Mouse (Mus musculus): ENCODE measurements around the gene Pef1. TPM values are rescaled to one million over a fixed set of nuclear protein-coding genes. Genes with fewer than 3 reads are reported as not detected.

The Pef1 gene
- total RNA-seq (2021) (10 to 100 TPM; 80.3 to 82.6 TPM), polyA plus RNA-seq (2012; rRNA removed) (180 and 181 TPM in 2 replicates)
- long read RNA-seq, transcript Pef1-201 (5 exons, 1,551 nt) = major isoform, 65 of 70 reads
- long read RNA-seq, partial matches to known transcripts = 3 of 70 reads
- long read RNA-seq, other reads (novel, unspliced or antisense) = 2 of 70 reads

- no peak for DNase-seq
Measured at GRCm38 (mm10) chr4:130102111-130102651, at the start of gene Pef1. Gene Pef1 (plus strand): TSS chr4:130102558.

GRCm38 (mm10) chr4:130053111-130053510 is 49.2 kb upstream of the Pef1 start:
- peak; percentile 68 for DNase-seq

DNA sequence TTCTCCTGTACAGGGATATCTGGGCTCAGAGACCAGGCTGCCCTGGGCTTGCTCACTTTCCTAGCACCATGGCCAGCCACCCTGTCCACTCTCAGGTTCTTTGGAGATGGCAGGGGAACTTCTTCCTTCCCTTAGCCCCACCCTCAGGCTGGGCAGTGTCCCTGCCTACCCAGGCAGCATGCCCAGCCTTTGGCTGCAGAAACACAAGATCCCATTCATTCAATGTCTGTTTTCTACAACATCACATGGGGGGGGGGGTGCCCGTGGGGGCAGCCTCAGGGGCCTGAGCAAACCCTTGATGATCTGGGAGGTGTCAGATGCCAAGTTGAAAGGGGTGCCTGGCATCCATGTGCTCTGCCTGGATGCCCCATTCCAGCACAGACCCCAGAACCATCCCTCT is 47.6 kb upstream of the Pef1 start:
- DNase-seq = no peak

GRCm38 (mm10) chr4:130055160-130056010 is 47.0 kb upstream of the Pef1 start:
- DNase-seq = no peak

- no peak for DNase-seq
Measured at GRCm38 (mm10) chr4:130056011-130056322, 46.4 kb upstream of the Pef1 start.

GRCm38 (mm10) chr4:130056471-130056870 is 45.9 kb upstream of the Pef1 start:
- no peak for DNase-seq

DNA sequence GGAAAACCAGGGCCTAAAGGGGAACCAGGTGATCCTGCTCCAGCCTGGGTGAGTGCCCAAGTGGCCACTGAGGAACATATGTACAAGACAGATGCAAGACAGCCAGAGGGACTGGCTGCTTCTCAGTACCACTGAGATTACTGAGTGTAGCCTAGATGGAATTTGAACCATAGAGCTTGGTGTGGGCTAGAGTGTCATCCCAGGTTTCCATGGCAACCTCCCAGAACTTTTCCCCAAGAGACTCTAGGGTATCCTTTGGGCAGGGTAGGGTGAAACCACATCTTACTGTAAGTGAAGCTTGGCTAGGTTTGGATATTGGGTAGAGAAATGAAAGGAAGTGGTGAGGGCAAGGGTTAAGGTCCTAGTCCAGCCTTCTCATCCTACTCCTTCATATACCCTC is 41.4 kb upstream of the Pef1 start:
- DNase-seq = no peak

GRCm38 (mm10) chr4:130063191-130063590 is 39.2 kb upstream of the Pef1 start:
- no peak for DNase-seq

DNA sequence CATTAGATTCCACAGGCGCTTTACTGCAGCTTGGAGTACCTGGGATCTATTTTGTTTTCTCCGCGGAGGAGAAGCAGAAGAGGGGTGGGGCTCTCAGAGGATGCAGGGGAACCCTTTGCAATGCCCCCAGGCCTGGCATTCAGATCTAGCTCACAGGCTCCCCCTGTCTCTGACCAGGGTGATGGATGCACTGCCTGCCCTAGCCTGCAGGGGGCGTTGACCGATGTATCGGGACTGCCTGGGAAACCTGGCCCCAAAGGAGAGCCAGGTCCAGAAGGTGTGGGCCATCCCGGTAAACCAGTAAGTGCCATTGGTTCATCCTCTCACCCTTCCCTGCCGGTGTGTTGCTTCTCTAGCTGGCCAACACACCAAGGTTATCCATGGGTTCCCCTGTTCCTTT is 35.5 kb upstream of the Pef1 start:
- peak; percentile 61 for DNase-seq

DNA sequence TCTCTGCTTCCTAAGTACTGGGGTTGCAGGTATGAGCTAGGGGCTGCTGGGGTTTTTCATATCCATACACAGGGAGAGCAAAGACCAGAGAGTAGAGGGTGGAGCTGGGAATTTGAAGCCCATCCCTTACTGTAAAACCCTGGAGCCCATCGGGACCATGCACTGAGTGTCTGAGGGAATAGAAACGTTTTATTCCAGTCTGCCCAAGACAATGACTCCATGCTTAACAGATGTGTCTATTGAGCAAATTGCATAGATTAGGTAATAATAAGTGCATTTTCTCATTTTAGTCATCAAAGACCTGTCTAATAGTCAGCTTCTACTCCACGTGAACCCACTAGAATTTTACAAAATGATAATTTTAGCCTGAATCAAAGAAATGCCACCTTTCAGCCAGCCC is 31.8 kb upstream of the Pef1 start:
- no peak for DNase-seq

GRCm38 (mm10) chr4:130071758-130072157 is 30.6 kb upstream of the Pef1 start:
- no peak for DNase-seq

- DNase-seq = no peak
Measured at GRCm38 (mm10) chr4:130073367-130073766, 29.0 kb upstream of the Pef1 start.

DNA sequence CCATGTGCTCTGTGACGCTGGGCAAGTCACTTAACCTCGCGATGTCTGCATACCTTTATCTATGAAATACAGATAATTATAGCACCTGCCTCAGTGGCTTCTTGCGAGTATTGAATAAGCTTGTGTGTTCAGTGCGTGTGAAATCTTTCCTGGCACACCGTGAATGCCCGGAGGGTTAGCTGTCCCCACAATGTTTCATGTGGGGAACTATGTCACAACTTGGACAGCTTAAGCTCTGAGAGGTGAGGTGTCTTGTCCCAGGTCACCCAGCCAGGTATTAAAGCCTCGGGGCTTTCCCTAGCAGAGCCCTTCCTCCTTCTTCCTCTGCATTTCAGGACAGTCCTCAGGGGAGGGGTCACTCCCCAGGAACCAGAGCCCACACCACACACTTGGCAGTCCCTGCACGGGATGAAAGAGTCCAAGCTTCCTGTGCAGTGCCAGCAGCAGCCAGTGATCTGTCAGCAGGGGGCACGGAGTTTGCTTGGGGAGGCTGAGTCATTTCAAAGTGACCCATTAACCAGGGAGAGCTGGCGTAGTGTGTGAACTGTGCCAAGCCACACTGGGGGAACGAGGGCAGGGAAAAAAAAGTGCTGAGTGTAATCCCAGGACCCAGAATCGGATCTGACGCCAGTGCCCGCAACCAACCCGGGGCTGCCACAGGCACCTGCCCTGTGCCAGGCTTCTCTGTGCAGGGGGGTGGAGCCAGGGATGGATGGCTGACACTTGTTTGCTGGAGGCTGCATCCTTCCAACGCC is 27.4 kb upstream of the Pef1 start:
- DNase-seq = peak; percentile 78

DNA sequence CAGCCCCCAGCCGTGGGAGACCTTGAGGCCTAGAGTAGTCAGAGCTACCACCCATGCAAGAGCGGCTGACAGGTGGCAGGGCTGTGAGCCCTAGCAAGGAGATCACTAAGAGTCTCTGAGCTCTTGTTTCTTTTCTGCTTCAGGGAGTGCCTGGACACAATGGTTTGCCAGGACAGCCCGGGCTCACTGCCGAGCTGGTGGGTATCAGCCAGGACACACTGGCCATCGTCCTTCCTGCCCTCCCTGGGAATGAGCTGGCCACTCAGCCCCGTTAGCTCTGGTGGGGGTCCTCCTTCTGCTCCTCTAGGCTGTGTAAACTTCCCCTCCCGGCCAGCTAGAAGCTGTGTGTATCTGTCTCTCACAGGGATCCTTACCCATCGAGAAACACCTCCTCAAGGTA is 25.5 kb upstream of the Pef1 start:
- no peak for DNase-seq

DNA sequence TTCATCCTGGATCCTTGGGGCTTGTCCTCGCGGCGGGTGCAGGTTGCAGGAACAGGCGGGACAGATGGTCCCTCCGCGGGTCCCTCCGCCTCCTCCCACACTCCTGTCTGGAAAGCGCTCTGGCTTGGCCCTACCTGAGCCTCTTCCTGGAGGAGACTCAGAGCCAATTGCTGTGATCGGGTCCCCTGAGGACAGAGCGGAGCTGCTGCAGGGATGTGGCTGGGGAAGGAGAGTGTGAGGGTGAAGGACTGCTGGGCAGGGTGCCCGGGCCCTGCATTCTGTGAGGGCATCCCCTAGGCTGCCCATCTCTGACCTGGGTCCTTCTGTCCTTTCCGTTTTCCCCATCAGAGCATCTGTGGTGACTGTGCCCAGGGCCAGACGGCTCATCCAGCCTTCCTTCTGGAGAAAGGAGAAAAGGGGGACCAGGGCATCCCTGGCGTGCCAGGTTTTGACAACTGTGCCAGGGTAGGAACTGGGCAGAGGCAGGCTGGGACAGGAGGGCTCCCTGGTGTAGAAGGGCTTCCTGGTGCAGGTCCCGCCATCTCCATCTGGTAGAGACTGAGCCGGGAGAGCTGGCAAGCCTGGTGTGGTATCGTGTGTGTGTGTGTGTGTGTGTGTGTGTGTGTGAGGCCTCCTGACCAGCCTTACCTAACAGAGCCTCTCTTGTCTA is 23.4 kb upstream of the Pef1 start:
- no peak for DNase-seq

- DNase-seq = no peak
Measured at GRCm38 (mm10) chr4:130079521-130079920, 22.8 kb upstream of the Pef1 start.

DNA sequence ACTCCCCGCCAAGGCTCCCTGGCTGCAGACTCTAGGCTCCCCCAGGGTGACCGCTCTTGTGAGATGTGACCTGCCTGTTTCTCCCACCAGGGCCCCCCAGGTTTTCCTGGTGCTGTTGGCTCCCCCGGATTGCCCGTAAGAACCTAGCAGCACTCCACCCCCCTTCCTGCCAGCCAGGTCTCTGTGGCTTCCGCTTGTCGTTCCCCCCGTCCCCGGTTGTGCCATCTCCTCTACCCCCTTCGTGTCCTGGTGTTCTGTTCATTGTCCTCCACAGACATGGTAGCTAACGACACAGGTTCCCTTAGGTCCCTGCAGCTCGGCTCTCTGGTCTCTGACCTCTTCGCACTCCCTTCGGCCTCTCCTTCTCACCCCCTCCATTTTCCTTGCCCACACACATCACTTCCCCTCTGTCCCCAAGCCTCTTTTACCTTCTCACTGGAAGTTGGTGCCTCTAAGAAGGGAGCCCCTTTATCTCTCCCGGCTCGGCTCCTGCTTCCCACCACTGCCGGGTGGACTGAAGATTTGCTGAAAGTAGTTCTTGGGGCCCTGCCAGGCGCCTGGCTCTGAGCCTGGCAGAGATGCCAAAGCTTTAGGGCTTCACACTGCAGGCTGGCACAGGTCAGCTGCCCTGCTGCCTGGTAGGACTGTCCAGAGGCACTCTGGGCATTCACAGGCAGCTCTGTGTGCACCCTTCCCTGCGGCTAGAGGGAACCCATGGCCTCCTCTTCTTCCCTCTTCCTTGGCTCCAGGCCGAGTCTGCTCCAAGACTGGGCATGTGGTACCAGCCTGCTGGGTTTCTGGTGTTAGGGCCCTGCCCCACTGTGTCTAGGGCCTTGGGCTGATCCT is 20.8 kb upstream of the Pef1 start:
- peak; percentile 86 for DNase-seq

- DNase-seq = no peak
Measured at GRCm38 (mm10) chr4:130082211-130082610, 20.1 kb upstream of the Pef1 start.

DNA sequence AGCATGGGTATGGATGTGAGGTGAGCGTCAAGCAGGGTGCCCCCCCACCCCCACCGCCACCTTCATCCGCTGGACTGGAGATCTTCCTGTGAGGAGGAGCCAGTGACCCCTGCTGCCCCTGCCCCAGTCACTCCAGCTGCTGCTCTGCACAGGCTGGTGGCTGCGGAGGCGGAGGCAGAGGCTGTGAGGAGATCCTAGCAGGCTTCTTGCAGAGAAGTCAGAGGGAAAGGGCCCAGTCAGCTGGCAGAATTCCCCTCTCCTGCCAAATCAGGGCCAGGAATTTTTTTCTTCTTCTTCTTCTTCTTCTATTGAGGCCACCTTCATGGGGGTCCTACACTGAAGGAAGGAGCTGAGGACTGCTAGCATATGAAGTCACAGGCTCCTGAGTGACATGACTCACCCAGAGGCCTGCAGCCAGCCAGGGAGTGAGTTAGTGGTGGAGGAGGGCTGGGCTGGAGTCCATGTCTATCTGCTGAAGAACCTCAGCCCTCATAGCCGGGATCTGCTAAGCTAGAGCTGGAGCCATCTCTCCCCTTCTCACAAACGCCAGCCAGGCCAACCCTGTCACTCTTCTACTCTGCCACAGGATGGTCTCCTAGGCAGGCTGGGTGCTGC is 17.9 kb upstream of the Pef1 start:
- peak; percentile 74 for DNase-seq

GRCm38 (mm10) chr4:130085246-130085820 is 17.0 kb upstream of the Pef1 start:
- no peak for DNase-seq

GRCm38 (mm10) chr4:130087293-130087692 is 15.1 kb upstream of the Pef1 start:
- peak; percentile 92 for DNase-seq
